Mouse (Mus musculus): Measurements from ENCODE around the gene Ankrd11. TPM values are rescaled to one million over a fixed set of nuclear protein-coding genes. Genes with fewer than 3 reads are reported as not detected.
"Not testable (repeated sequence)": the region's sequence is repeated elsewhere in the genome, so short reads cannot be mapped to it uniquely, and the experiment has no call there.

The Ankrd11 gene
- total RNA-seq, 2 experiments from 2014 or later, result 80.6 to 81.1 TPM

- DNase-seq, result no peak
These were observed 1.9 kb downstream of the Ankrd11 start for GRCm38 (mm10) chr8:123040110-123040650.

GRCm38 (mm10) chr8:123039376-123040109, 2.5 kb downstream of the Ankrd11 start:
- DNase-seq, result no peak

GRCm38 (mm10) chr8:123038351-123038750, 3.7 kb downstream of the Ankrd11 start:
- DNase-seq, result no peak

DNA sequence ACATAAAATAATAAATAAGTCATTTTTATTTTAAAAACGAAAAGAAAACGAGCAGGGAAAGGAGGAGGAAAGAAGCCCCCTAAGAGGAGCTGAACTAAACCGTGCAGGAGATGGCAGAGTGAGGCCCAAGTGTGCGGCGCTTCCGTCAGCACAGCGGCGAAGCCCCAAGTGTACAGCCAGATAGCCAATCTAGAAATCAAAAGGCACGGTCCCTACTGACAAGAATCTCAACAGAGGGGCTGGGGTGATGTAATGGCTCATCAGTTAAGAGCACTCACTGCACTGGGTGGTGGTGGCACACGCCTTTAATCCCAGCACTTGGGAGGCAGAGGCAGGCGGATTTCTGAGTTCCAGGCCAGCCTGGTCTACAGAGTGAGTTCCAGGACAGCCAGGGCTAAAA, 4.6 kb downstream of the Ankrd11 start:
- DNase-seq, result no peak

DNA sequence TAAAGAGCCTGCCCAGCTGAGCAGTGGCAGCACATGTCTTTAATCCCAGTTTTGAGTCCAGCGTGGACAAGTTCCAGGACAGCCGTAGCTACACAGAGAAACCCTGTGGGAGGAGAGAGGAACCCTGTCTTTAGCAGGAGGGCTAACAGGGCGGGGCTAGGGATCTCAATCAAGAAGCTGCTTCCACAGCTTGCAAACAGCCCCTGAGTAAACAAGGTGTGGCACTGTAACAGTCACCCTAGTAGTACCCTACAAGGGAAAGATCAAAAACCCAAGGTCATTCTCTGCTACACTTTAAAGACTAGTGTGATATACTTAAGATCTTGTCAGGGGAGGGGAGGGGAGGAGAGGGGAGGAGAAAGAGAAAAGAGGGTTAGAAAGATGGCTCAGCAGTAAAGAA, 5.1 kb downstream of the Ankrd11 start:
- no peak for DNase-seq

GRCm38 (mm10) chr8:123034171-123034570, 7.9 kb downstream of the Ankrd11 start:
- DNase-seq, result no peak

DNA sequence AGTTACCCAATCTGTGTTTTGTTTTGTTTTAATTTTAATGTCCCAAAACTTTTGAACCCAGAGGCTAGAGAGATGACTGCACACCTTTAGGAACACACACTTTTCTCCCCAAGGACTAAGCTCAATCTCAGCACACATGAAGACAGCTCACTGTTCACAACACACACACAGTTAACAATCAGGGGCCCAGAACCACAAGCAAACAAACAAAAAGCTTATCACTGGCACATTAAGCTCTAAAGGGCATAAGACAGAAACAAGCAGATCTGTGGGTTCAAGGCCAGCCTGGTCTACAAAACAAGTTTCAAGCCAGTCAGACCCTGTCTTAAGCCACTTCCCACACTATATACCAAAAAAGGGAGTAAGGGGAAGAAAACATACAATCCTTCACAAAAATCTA, 8.6 kb downstream of the Ankrd11 start:
- no peak for DNase-seq

GRCm38 (mm10) chr8:123032730-123033129, 9.3 kb downstream of the Ankrd11 start:
- DNase-seq, result no peak

DNA sequence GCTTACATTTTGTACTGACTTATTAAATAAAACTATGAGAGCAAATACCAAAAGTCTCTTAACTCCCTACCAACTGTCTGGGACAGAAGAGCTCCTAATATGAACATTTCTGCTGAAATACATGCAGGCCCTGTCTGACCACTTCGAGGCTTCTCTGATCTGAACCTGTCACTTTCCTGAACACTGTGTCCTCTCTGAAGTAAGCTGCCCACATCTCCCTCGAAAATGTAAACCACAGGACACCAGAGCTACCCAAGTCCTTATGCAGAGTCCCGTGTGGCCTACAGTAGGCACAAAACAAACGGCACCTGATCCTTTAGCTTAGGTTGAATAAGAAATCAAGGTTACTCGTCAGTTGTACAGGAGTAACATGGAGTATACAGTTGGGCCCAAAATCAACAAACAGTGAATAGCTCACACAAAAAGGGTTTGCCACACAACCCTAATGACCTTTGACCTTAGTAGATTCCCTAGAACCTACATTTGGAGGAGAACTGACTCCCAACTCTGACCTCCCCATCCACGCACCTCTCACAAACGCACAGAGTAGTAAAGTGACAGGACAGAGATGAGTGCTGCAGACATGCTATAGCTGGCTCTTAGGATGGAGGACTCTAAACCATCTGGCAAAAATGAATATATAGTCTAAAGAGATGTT, 10.6 kb downstream of the Ankrd11 start:
- no peak for DNase-seq

DNA sequence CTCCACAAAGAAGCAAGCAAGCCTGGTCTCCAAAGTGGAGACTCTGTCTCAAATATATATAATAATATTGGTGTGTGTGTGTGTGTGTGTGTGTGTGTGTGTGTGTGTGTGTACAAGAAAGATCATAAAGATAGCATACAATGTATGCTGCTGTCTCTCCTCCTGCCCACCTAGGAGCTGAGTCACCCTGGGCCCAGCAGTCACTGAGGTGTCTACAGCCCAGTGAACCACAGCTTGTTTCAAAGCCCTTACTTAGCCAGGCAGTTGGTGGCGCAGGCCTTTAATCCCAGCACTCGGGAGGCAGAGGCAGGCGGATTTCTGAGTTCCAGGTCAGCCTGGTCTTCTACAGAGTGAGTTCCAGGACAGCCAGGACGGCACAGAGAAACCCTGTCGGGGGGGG, 12.0 kb downstream of the Ankrd11 start:
- not testable (repeated sequence) for DNase-seq

- DNase-seq, result no peak
These were observed 14.3 kb downstream of the Ankrd11 start for GRCm38 (mm10) chr8:123027786-123028185.

DNA sequence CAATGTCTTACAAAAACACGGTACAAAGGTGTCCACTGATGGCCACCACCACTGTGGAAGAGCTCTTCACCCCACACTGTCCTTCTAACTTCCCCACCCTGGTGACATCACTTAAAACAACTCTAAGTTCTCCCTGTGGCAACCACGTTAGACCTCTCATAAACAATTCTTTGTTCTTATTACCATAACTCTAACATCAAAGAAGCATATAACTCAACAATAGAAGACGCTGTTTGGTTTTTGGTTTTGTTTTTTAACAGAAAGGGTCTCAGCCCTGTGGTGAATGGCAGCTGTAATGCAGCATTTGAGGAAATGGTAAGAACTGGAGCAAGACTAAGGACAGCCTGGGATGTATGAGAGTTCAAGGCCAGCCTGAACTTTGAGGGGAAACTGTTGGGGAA, 16.1 kb downstream of the Ankrd11 start:
- DNase-seq, result no peak

GRCm38 (mm10) chr8:123024226-123024625, 17.9 kb downstream of the Ankrd11 start:
- no peak for DNase-seq

GRCm38 (mm10) chr8:123022727-123023126, 19.4 kb downstream of the Ankrd11 start:
- DNase-seq, result no peak

DNA sequence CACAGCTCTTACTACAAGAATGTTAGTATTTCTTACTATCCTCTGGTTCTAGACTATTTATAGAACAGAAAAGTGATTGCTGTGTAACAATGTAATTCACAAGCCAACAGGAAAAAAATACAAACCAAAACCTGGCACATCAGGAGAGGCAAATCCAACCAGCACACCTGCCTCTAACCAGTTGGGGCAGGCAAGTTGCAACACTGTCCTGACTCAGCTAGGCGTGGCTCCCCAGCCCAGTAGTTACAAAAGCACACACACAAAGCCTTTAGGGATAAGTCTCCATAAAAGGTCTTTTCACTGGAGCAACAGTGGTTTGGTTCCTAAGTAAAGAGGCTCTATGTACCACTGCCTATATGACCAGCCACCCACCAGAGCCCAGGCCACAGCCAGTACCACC, 20.8 kb downstream of the Ankrd11 start:
- DNase-seq, result peak; percentile 54 to 63

DNA sequence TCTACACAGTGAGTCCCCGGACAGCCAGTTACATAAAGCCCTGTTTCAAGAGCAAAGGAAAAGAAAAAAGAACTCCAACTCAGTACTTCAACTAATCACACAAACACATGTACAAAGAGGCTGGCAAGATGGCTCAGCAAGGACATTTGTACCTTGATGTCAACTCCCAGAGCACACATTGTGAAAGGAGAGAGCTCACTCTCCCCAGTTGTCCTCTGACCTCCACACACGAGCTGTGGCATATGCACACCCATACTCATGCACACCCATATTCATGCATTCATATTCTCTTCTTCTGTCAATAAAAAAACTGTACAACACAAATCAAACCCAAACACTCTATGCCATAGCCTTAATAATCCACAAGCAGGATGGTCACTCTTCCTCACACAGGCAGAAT, 21.2 kb downstream of the Ankrd11 start:
- no peak for DNase-seq

DNA sequence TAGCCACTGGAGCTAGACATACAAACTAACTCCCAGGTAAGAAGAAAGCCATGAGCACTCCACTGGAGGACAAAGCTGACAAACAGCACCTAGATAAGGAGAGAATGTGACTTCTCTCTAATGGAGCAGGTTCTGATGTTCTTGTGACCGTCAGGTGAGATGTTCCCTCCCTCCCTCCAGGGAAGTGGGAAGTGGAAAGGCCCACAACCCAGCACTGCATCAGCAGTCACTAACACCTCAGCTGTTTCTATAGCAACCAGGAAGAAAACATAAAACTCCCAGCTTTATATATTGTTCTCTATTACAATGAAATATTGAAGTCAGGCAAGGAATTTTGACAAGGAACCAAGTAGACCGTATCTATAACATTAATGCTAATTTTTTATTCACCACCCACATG, 22.0 kb downstream of the Ankrd11 start:
- no peak for DNase-seq

- peak in 1 of 2 experiments; percentile 47 for DNase-seq
These were observed 23.5 kb downstream of the Ankrd11 start for GRCm38 (mm10) chr8:123018484-123019164.

- no peak for DNase-seq
These were observed 24.9 kb downstream of the Ankrd11 start for GRCm38 (mm10) chr8:123017143-123017542.

DNA sequence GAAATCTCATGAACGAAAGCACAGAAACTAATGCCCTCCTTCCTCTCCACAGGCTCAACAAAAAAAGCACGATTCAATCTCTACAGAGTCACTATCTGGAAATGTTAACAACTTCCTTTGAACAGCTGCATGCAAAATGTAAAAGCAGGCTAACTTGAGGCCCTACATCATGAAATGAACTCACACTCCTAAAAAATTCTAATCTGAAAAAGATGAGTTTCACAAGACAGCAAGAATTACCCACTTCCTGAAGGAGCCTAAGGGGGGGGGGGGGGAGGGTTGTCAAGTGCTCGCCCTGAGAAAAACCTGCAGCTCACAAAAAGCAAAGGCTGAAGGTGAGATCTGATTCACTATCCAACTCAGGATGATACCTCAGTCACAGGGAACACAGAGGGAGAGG, 27.0 kb downstream of the Ankrd11 start:
- DNase-seq, result no peak

- DNase-seq, result no peak
These were observed 27.6 kb downstream of the Ankrd11 start for GRCm38 (mm10) chr8:123014429-123014828.

DNA sequence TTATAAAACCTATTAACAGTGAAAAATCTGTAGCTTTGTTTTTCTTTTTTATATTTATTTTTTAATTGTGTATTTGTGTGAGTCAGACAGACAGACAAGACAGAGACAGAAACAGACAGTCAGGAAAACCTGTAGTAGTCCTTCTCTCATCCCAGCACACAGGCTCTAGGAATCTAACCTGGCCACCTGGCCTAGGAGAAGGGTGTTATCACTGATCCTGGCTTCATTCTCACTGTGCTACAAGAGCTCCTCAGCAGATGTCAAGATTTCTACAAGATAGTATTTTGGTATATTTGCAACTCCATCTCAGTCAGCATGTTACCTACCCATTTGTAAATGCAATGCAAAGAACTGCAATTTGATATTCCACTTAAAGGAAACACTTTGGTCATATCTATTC, 30.8 kb downstream of the Ankrd11 start:
- DNase-seq, result no peak

- DNase-seq, result no peak
These were observed 36.3 kb downstream of the Ankrd11 start for GRCm38 (mm10) chr8:123005805-123006204.

Measured in adrenal gland, postnatal 36 days (tissue).